Mouse (Mus musculus) lung, postnatal 0 days (tissue): ENCODE data around the gene Setd2.

Experiments used
- CTCF ChIP-seq: IDR thresholded peaks from 2 replicates; pipeline ENCODE4 v1.5.1; 2016; ENCODE audit warnings: antibody characterized with exemption, mild to moderate bottlenecking
- EP300 ChIP-seq: IDR thresholded peaks from 2 replicates; pipeline ENCODE4 v1.6.1; 2016; ENCODE audit warnings: antibody characterized with exemption, mild to moderate bottlenecking, control low read depth

DNA sequence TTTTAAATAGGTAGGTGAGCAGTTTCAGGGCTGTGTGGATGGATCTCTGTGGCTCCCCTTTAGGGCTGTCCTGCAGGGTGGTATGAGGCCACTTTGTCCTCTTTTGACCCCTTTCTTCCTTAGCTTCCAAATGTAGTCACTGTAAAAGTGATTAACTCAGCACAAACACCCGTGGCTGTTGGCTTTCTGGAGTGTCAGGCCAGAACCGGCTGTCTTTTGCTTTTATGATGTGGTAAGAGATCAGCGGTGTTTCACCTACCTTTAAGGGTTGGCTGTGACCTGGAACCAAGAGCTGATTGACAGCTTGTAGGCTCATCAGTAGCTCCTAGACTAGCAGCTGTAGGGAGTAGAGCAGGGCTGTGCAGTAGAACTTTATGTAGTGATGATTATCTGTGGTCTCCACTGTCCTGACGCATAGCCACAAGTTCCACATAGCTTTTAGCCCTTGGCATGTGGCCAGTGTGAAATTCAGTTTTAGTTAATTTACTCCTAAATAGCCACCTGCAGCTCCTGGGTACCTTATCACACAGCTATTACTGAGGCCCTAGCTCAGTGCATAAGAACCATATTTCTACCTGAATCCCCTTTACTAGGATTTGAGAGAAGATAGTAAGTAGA is 134.9 kb downstream of the Setd2 start:
- TF ChIP-seq CTCF (no peak), EP300 (no peak)
